Mouse (Mus musculus): ENCODE measurements around the gene Rnd2.

GRCm38 (mm10) chr11:101484245-101484644 is 19.4 kb downstream of the Rnd2 start:
- TF ChIP-seq CTCF (IDR thresholded peaks at IDR 0.05; ENCODE audit: low read depth, low read length) (no peak), POLR2A (IDR thresholded peaks at IDR 0.05; ENCODE audit: borderline replicate concordance, low read depth, low read length) (no peak)

Data from bone marrow macrophage, adult 2 months (primary cell).